Mouse (Mus musculus): Measurements from ENCODE around the gene Irf7. TPM values are rescaled to one million over a fixed set of nuclear protein-coding genes. Genes with fewer than 3 reads are reported as not detected.

The Irf7 gene
- total RNA-seq, 2 experiments from 2014 or later, result 0.82 to 1.1 TPM

Small RNA genes within 50 kb of the gene (microRNA-seq; reads per million reads assigned to microRNA genes)
- 93.1 to 126 reads per million in 2 experiments for gene Mir210

Other genes with a start within 250 kb of the Irf7 start
- gene Ifitm6, start 248.6 kb downstream of the Irf7 start, total RNA-seq (2021), result not detected
- gene Gm17387, start 237.3 kb downstream of the Irf7 start, total RNA-seq (2021), result not detected
- under 1 TPM in 1 of 2 experiments, not detected in 1; 0.23 TPM for gene B4galnt4, start 205.4 kb downstream of the Irf7 start, total RNA-seq (2021)
- not detected for gene Pkp3, start 188.3 kb downstream of the Irf7 start, total RNA-seq (2021)
- 1 to 10 TPM; 2.8 to 3.2 TPM for gene Sigirr, start 165.9 kb downstream of the Irf7 start, total RNA-seq (2021)
- gene Ano9, start 148.7 kb downstream of the Irf7 start, total RNA-seq (2021), result not detected
- gene Ptdss2, start 144.1 kb downstream of the Irf7 start, total RNA-seq (2021), result 10 to 100 TPM; 15.5 to 21.9 TPM
- gene Rnh1, start 93.6 kb downstream of the Irf7 start, total RNA-seq (2021), result 10 to 100 TPM; 48.4 to 50.3 TPM
- 100 to 1,000 TPM; 193 to 209 TPM for gene Hras, start 72.5 kb downstream of the Irf7 start, total RNA-seq (2021)
- gene Lrrc56, start 72.3 kb downstream of the Irf7 start, total RNA-seq (2021), result 1 to 10 TPM; 2.2 to 2.4 TPM
- gene Lmntd2, start 52.4 kb downstream of the Irf7 start, total RNA-seq (2021), result not detected
- 1 to 10 TPM in 1 of 2 experiments, under 1 TPM in 1; 0.62 to 1.2 TPM for gene Rassf7, start 50.6 kb downstream of the Irf7 start, total RNA-seq (2021)
- gene Phrf1, start 37.7 kb downstream of the Irf7 start, total RNA-seq (2021), result 10 to 100 TPM; 23.2 to 24.4 TPM
- under 1 TPM; 0.44 to 0.59 TPM for gene Cdhr5, start 10.3 kb upstream of the Irf7 start, total RNA-seq (2021)
- gene Sct, start 12.7 kb upstream of the Irf7 start, total RNA-seq (2021), result 1 to 10 TPM in 1 of 2 experiments, under 1 TPM in 1; 0.92 to 1.0 TPM
- gene Drd4, start 25.5 kb upstream of the Irf7 start, total RNA-seq (2021), result under 1 TPM; 0.31 to 0.33 TPM
- gene Deaf1, start 61.2 kb upstream of the Irf7 start, total RNA-seq (2021), result 10 to 100 TPM; 15.5 to 18.9 TPM
- gene Tmem80, start 61.3 kb upstream of the Irf7 start, total RNA-seq (2021), result 10 to 100 TPM in 1 of 2 experiments, 1 to 10 TPM in 1; 9.1 to 11.1 TPM
- 1 to 10 TPM; 1.8 to 3.3 TPM for gene Eps8l2, start 72.4 kb upstream of the Irf7 start, total RNA-seq (2021)
- 100 to 1,000 TPM; 101 to 109 TPM for gene Taldo1, start 125.7 kb upstream of the Irf7 start, total RNA-seq (2021)
- 1 to 10 TPM; 6.2 to 9.6 TPM for gene Gatd1, start 147.7 kb upstream of the Irf7 start, total RNA-seq (2021)
- under 1 TPM; 0.47 to 0.82 TPM for gene Cend1, start 163.0 kb upstream of the Irf7 start, total RNA-seq (2021)
- gene Slc25a22, start 171.4 kb upstream of the Irf7 start, total RNA-seq (2021), result 10 to 100 TPM; 14.8 to 32.4 TPM
- under 1 TPM; 0.55 to 0.75 TPM for gene Pidd1, start 177.5 kb upstream of the Irf7 start, total RNA-seq (2021)
- gene Rplp2, start 180.9 kb upstream of the Irf7 start, total RNA-seq (2021), result 100 to 1,000 TPM; 730 to 819 TPM
- gene Pnpla2, start 188.7 kb upstream of the Irf7 start, total RNA-seq (2021), result 100 to 1,000 TPM; 188 to 332 TPM
- gene Cracr2b, start 194.6 kb upstream of the Irf7 start, total RNA-seq (2021), result 10 to 100 TPM in 1 of 2 experiments, 1 to 10 TPM in 1; 6.5 to 14.3 TPM
- gene Cd151, start 200.9 kb upstream of the Irf7 start, total RNA-seq (2021), result 10 to 100 TPM; 79.8 to 82.0 TPM
- gene Polr2l, start 208.7 kb upstream of the Irf7 start, total RNA-seq (2021), result 10 to 100 TPM; 47.7 to 49.8 TPM
- 10 to 100 TPM; 15.3 TPM for gene Tspan4, start 208.8 kb upstream of the Irf7 start, total RNA-seq (2021)